Mouse (Mus musculus): ENCODE results near the gene Slc26a10.

Slc26a10 gene

GRCm38 (mm10) chr10:127179871-127180694 is at the start of gene Slc26a10:
TSS of gene Slc26a10 (minus strand) at chr10:127180645.
- no peak for DNase-seq (ENCODE audit: extremely low spot score)

- DNase-seq (ENCODE audit: extremely low spot score), result peak; percentile 74
These were observed 48.5 kb upstream of the Slc26a10 start for GRCm38 (mm10) chr10:127228897-127229296.

- DNase-seq (ENCODE audit: extremely low spot score), result no peak
These were observed 46.7 kb upstream of the Slc26a10 start for GRCm38 (mm10) chr10:127227163-127227562.

GRCm38 (mm10) chr10:127226318-127226895 is 46.0 kb upstream of the Slc26a10 start:
- DNase-seq (ENCODE audit: extremely low spot score), result no peak

GRCm38 (mm10) chr10:127225732-127226131 is 45.3 kb upstream of the Slc26a10 start:
- no peak for DNase-seq (ENCODE audit: extremely low spot score)

- no peak for DNase-seq (ENCODE audit: extremely low spot score)
These were observed 44.8 kb upstream of the Slc26a10 start for GRCm38 (mm10) chr10:127225213-127225612.

- no peak for DNase-seq (ENCODE audit: extremely low spot score)
These were observed 37.9 kb upstream of the Slc26a10 start for GRCm38 (mm10) chr10:127218339-127218738.

- DNase-seq (ENCODE audit: extremely low spot score), result no peak
These were observed 36.7 kb upstream of the Slc26a10 start for GRCm38 (mm10) chr10:127217177-127217576.

GRCm38 (mm10) chr10:127216456-127216855 is 36.0 kb upstream of the Slc26a10 start:
- no peak for DNase-seq (ENCODE audit: extremely low spot score)

- DNase-seq (ENCODE audit: extremely low spot score), result no peak
These were observed 34.0 kb upstream of the Slc26a10 start for GRCm38 (mm10) chr10:127214422-127214803.

GRCm38 (mm10) chr10:127213704-127214421 is 33.4 kb upstream of the Slc26a10 start:
- no peak for DNase-seq (ENCODE audit: extremely low spot score)

GRCm38 (mm10) chr10:127213272-127213671 is 32.8 kb upstream of the Slc26a10 start:
- no peak for DNase-seq (ENCODE audit: extremely low spot score)

- DNase-seq (ENCODE audit: extremely low spot score), result peak; percentile 92
These were observed 31.0 kb upstream of the Slc26a10 start, which contains the start of gene Pip4k2c for GRCm38 (mm10) chr10:127211414-127211854. TSS of gene Pip4k2c (minus strand) at chr10:127211585.

GRCm38 (mm10) chr10:127210961-127211405 is 30.5 kb upstream of the Slc26a10 start:
- DNase-seq (ENCODE audit: extremely low spot score), result no peak

- DNase-seq (ENCODE audit: extremely low spot score), result no peak
These were observed 29.6 kb upstream of the Slc26a10 start for GRCm38 (mm10) chr10:127209928-127210570.

- DNase-seq (ENCODE audit: extremely low spot score), result no peak
These were observed 28.5 kb upstream of the Slc26a10 start for GRCm38 (mm10) chr10:127208921-127209320.

- no peak for DNase-seq (ENCODE audit: extremely low spot score)
These were observed 24.9 kb upstream of the Slc26a10 start for GRCm38 (mm10) chr10:127205373-127205772.

GRCm38 (mm10) chr10:127204589-127204988 is 24.1 kb upstream of the Slc26a10 start:
- DNase-seq (ENCODE audit: extremely low spot score), result no peak

GRCm38 (mm10) chr10:127203106-127203505 is 22.7 kb upstream of the Slc26a10 start:
- no peak for DNase-seq (ENCODE audit: extremely low spot score)

GRCm38 (mm10) chr10:127200279-127200678 is 19.8 kb upstream of the Slc26a10 start:
- no peak for DNase-seq (ENCODE audit: extremely low spot score)

GRCm38 (mm10) chr10:127199474-127199873 is 19.0 kb upstream of the Slc26a10 start:
- no peak for DNase-seq (ENCODE audit: extremely low spot score)

- DNase-seq (ENCODE audit: extremely low spot score), result no peak
These were observed 18.6 kb upstream of the Slc26a10 start for GRCm38 (mm10) chr10:127199068-127199467.
